Mouse (Mus musculus) erythroblast, embryonic 14.5 days (primary cell): ENCODE data around the gene Adarb1. TPM values are rescaled to one million over a fixed set of nuclear protein-coding genes. Genes with fewer than 3 reads are reported as not detected.

ENCODE experiments used
- H3K27me3 ChIP-seq: 2 replicates; pipeline ENCODE4 v1.6.1; 2012; ENCODE audit warnings: inconsistent platforms; ENCODE audit not compliant: control insufficient read depth
- H3K36me3 ChIP-seq: 2 replicates; pipeline ENCODE4 v1.6.1; 2012; ENCODE audit warnings: mild to moderate bottlenecking, inconsistent platforms; ENCODE audit not compliant: control insufficient read depth
- H3K4me1 ChIP-seq: 2 replicates; pipeline ENCODE4 v1.6.1; 2012; ENCODE audit warnings: inconsistent platforms; ENCODE audit not compliant: control insufficient read depth
- H3K4me3 ChIP-seq: replicated peaks from 2 replicates; pipeline ENCODE3; 2012; ENCODE audit warnings: moderate library complexity, mild to moderate bottlenecking, inconsistent platforms
- H3K9me3 ChIP-seq: 2 replicates; pipeline ENCODE4 v1.6.1; 2012; ENCODE audit warnings: low read length, inconsistent platforms, mixed read lengths; ENCODE audit not compliant: control insufficient read depth
- GATA1 ChIP-seq: IDR thresholded peaks from 2 replicates; pipeline ENCODE4 v1.6.1; 2012; ENCODE audit warnings: low read length, inconsistent platforms, mixed read lengths
- TAL1 ChIP-seq: IDR thresholded peaks from 3 replicates; pipeline ENCODE4 v1.6.1; 2012; ENCODE audit warnings: low read length, inconsistent platforms, mixed read lengths
- polyA plus RNA-seq: library from polyadenylated mRNA; stranded (reverse); fragments of >175 nt; gene quantifications from 2 replicates; pipeline ENCODE4 v1.2.3, GENCODE M21; 2012

Gene Adarb1
- polyA plus RNA-seq, 1 experiment, result not detected

DNA sequence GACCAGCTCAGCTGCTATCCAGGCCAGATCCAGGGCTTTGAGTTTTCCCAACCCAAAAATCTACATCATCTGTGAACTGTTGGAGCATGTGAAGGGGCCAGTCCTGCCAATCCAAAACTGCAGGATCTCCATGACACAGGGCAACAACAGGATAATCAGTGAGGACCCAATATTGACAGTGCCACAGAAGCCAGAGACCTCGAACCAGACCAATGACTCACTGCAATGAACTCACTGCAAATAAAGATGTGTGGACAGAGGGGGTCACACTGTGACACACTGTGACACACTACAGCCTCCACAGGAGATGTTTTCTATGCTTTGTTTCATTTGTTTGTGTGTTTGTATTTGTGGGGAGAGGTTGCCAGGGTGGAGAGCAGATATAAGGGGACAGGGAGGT lies 15.6 kb downstream of the Adarb1 start:
- no peak for TF ChIP-seq TAL1
- no peak for TF ChIP-seq GATA1
- no peaks in the 10 kb centered on the region for H3K9me3 ChIP-seq
- no peaks in the 10 kb centered on the region for H3K27me3 ChIP-seq
- H3K4me1 ChIP-seq, result no peaks in the 10 kb centered on the region
- no peak overlapping the region for H3K4me3 ChIP-seq
- no peaks in the 10 kb centered on the region for H3K36me3 ChIP-seq

DNA sequence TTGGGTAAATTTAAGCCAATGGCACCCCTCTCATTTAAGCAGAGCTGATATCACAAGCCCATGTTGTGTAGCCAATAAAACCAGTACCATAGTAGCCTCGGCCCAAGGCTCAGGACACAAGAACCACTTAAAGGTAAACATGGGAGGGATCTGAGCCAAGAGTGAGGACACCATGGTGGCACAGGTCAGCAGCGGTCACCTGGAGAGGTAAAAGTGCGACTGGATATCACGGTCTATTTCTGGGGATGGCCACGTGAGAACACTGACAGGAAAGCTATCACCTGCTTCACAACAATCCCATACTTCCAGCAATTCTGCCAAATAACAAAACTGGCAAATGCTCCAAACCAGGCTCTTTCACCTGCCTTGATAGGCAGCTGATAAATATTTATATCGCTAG lies 17.0 kb downstream of the Adarb1 start:
- Histone ChIP-seq H3K36me3 (no peaks in the 10 kb centered on the region), H3K4me3 (no peak overlapping the region), H3K9me3 (no peaks in the 10 kb centered on the region), H3K27me3 (no peaks in the 10 kb centered on the region), H3K4me1 (no peaks in the 10 kb centered on the region; the same call in 1 of the 2 replicates)
- TF ChIP-seq TAL1 (no peak), GATA1 (no peak)

DNA sequence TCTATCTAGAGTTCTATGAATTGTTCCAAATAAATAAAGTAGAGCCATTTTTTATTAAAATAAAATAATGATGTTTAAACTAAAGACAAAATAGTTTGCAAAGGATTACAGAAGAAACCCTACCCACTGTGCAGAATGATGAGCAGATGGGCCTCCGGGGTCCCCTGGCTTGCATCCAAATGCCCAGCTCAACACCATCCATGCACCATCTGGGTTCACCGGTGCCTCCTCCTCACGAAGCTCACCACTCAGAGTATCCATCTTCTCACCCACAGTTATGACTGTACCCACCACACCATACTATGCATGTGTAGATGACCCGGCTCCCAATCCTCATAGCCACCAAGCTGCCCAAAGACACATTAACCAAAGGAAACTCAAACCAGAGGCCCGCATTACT lies 18.1 kb downstream of the Adarb1 start:
- H3K4me1 ChIP-seq, result no peaks in the 10 kb centered on the region; the same call in 1 of the 2 replicates

DNA sequence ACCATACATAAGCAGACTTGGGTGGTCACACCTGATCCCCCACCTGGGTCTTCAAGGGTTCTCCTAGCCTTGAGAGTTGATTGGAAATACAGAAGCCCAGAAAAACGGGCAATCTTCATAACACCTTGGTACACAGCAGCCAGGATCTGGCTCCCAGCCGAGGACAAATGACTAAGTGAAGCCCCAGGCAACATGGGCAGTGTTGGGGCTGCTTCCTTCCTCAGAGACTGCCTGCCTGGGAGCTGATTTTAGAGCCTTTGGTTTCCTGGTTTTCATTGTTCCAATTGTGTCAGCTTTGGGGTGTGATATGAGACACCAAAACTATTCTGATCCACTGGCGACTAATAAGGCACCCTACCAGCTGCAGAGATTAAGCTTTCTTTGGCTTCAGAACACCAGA lies 20.0 kb downstream of the Adarb1 start:
- TF ChIP-seq GATA1 (no peak), TAL1 (no peak)
- Histone ChIP-seq H3K36me3 (no peaks in the 10 kb centered on the region), H3K27me3 (no peaks in the 10 kb centered on the region), H3K4me1 (no peaks in the 10 kb centered on the region; the same call in 1 of the 2 replicates), H3K4me3 (no peak overlapping the region), H3K9me3 (no peaks in the 10 kb centered on the region)

More for the DNA sequence above, 18.1 kb downstream of the Adarb1 start:
- TF ChIP-seq TAL1 (no peak), GATA1 (no peak)
- H3K27me3 ChIP-seq, result no peaks in the 10 kb centered on the region
- H3K9me3 ChIP-seq, result no peaks in the 10 kb centered on the region
- H3K4me3 ChIP-seq, result no peak overlapping the region
- H3K36me3 ChIP-seq, result no peaks in the 10 kb centered on the region

DNA sequence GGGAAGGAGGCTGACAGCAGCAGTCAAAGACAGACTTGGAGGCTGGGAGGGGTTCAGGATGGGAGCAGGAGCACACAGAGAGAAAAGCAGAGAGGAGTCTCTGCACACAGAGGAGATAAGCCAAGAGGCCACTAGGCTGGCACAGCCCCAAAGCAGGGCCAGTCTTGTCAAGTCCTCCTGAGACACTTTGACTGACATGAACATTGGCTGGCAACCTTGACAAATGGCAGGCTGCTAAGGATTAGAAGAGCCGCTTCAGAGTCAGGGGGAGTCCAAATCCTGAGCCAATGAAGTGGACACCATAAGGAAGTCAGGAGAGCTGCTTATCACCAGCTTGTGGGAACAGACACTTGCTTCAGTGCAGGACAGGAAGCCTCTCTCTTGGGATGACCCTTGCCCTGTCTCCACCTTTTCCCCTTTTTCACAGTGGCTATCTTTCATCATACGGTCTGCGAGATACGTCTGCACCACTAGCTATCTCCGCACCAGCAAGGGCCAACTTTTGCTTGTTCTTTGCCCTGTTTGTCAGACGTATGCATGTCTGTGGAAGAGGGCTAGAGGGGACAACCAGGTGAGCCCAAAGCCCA lies 20.9 kb downstream of the Adarb1 start:
- no peaks in the 10 kb centered on the region for H3K9me3 ChIP-seq
- TF ChIP-seq TAL1 (no peak), GATA1 (no peak)
- no peaks in the 10 kb centered on the region for H3K36me3 ChIP-seq
- no peaks in the 10 kb centered on the region for H3K27me3 ChIP-seq
- no peak overlapping the region for H3K4me3 ChIP-seq
- H3K4me1 ChIP-seq, result no peaks in the 10 kb centered on the region; the same call in 1 of the 2 replicates

DNA sequence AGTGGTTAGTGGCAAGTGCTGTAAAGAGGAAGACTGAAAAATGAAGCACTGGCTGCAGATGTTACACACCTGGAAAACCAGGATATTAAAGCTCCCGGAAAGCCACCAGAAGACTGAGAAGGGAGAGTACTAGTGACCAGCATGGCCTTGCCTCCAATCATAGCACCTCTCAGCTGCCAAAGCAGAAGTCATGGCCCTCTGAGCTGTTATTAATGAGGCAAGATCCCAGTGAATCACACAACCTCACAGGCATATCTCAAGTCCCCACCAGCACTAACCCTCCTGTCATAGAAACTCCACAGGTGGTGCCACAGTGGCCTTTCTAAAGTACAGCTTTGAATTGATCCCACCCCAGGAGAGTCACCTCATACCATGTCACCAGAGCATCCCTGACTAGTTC lies 22.1 kb downstream of the Adarb1 start:
- no peaks in the 10 kb centered on the region for H3K27me3 ChIP-seq
- H3K36me3 ChIP-seq, result no peaks in the 10 kb centered on the region
- no peaks in the 10 kb centered on the region for H3K9me3 ChIP-seq
- TF ChIP-seq GATA1 (no peak), TAL1 (no peak)
- no peaks in the 10 kb centered on the region; the same call in 1 of the 2 replicates for H3K4me1 ChIP-seq
- H3K4me3 ChIP-seq, result no peak overlapping the region

DNA sequence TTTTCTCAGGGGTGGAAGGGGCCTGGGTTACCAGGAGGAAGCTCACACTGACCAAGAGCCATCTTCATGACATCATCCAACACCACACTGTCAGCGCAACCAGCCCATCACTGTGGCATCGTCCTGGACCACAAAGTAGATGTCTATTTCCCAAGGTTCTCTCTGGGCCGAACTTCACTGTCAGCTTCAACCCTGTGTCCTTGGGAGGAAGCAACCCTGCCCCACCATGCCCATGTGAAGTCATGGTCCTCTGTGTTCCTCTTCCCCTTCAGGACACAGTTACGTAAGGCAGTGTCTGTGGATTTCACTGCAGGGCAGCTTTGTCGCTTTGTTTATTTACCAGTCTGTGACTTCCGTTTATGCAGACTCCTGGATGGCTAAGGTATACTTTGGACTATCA lies 27.0 kb downstream of the Adarb1 start:
- no peak overlapping the region for H3K4me3 ChIP-seq
- no peaks in the 10 kb centered on the region for H3K9me3 ChIP-seq
- no peaks in the 10 kb centered on the region for H3K4me1 ChIP-seq
- no peaks in the 10 kb centered on the region for H3K36me3 ChIP-seq
- no peaks in the 10 kb centered on the region for H3K27me3 ChIP-seq
- TF ChIP-seq GATA1 (no peak), TAL1 (no peak)

DNA sequence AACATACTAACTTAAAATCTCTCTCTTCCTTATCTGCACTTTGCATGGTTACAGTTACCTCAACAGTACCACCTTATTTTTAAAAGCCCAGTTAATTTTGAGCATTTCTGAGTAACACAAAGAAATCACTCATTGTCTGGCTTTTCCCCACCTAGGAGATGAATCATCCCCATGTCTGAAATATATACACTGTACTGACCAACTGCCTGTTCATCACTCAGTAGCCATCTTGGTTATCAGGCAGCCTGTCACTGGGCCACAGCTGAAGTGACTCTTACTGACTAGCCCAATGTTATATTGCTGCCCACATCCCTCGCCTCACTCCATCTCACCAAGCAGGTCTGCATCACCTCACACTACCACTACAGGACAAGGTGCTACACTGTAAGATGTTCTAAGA lies 30.5 kb downstream of the Adarb1 start:
- no peak overlapping the region for H3K4me3 ChIP-seq
- H3K36me3 ChIP-seq, result no peaks in the 10 kb centered on the region
- no peaks in the 10 kb centered on the region for H3K27me3 ChIP-seq
- no peak for TF ChIP-seq TAL1
- no peak for TF ChIP-seq GATA1
- H3K4me1 ChIP-seq, result no peaks in the 10 kb centered on the region
- no peaks in the 10 kb centered on the region for H3K9me3 ChIP-seq

DNA sequence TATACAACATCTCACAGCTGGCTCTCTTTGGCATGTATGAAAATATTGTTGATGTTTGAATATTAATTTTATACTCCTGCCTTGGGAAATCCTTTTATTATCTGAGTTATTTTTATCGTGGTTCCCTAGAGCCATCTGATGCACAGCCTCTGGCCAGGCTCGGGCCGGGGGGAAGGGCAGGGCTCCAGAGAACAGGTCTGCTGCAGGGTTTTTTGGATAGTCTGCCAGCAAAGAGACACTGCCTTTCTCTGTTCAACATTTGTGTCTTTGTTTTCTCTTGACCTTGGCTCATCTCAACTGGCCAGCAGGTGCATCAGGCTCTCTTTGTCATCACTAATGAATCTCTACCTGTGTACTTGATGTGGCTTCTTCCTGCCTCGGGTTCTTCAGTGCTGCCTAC lies 32.3 kb downstream of the Adarb1 start:
- no peak overlapping the region for H3K4me3 ChIP-seq
- H3K9me3 ChIP-seq, result no peaks in the 10 kb centered on the region
- TF ChIP-seq GATA1 (no peak), TAL1 (no peak)
- H3K36me3 ChIP-seq, result no peaks in the 10 kb centered on the region
- no peaks in the 10 kb centered on the region for H3K27me3 ChIP-seq
- H3K4me1 ChIP-seq, result no peaks in the 10 kb centered on the region

DNA sequence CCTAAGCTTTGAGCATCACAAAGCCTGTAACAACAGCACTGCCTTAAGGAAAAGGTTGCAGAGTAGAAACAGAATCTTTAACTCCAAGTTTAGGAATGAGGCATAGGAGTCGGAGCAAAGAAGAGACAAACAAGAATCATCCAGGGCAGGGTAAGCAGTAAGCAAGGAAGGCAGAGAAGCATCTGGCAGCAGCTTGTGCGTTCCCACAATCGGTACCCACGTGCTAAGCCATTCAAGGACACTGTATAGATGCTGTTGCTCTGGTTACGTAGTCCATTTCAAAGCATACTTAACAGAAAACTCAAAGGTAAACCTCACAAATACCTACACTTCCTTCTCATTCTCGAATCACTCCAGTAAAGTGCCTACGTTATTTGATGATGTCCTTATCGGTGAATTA lies 35.0 kb downstream of the Adarb1 start:
- TF ChIP-seq TAL1 (no peak), GATA1 (no peak)
- no peak overlapping the region for H3K4me3 ChIP-seq
- H3K36me3 ChIP-seq, result no peaks in the 10 kb centered on the region
- no peaks in the 10 kb centered on the region for H3K27me3 ChIP-seq
- no peaks in the 10 kb centered on the region for H3K4me1 ChIP-seq
- no peaks in the 10 kb centered on the region for H3K9me3 ChIP-seq
